Mouse (Mus musculus) lung, embryonic 15.5 days (tissue): ENCODE measurements around the gene Prickle3. TPM values are rescaled to one million over a fixed set of nuclear protein-coding genes. Genes with fewer than 3 reads are reported as not detected.
"Not testable (repeated sequence)": the region's sequence is repeated elsewhere in the genome, so short reads cannot be mapped to it uniquely, and the experiment has no call there.

Source experiments
- ATAC-seq: fragments of 200-750 bp; cut with Nextera tagmentation; 2 replicates; pipeline ENCODE4 v1.8.0; 2017; ENCODE audit warnings: moderate number of reproducible peaks, borderline replicate concordance; ENCODE audit not compliant: low FRiP score, low TSS enrichment; ENCODE audit errors: extremely low read depth
- H3K27ac ChIP-seq: fragments of 300-500 bp; sonication (generic); 2 replicates; pipeline ENCODE4 v1.5.1; 2015; ENCODE audit warnings: moderate library complexity, mild to moderate bottlenecking, inconsistent platforms
- H3K27me3 ChIP-seq: fragments of 300-500 bp; sonication (generic); 2 replicates; pipeline ENCODE4 v1.6.1; 2015; ENCODE audit warnings: inconsistent platforms
- H3K36me3 ChIP-seq: fragments of 300-500 bp; sonication (generic); 2 replicates; pipeline ENCODE4 v1.6.1; 2015; ENCODE audit warnings: inconsistent platforms
- H3K4me1 ChIP-seq: fragments of 300-500 bp; sonication (generic); 2 replicates; pipeline ENCODE4 v1.6.1; 2015; ENCODE audit warnings: inconsistent platforms
- H3K4me2 ChIP-seq: fragments of 300-500 bp; sonication (generic); 2 replicates; pipeline ENCODE4 v1.6.1; 2015; ENCODE audit warnings: inconsistent platforms, mild to moderate bottlenecking, moderate library complexity
- H3K4me3 ChIP-seq: fragments of 300-500 bp; sonication (generic); 2 replicates; pipeline ENCODE4 v1.5.1; 2015; ENCODE audit warnings: mild to moderate bottlenecking, inconsistent platforms
- H3K9ac ChIP-seq: fragments of 300-500 bp; sonication (generic); 2 replicates; pipeline ENCODE4 v1.6.1; 2015; ENCODE audit warnings: inconsistent platforms
- H3K9me3 ChIP-seq: fragments of 300-500 bp; sonication (generic); 2 replicates; pipeline ENCODE4 v1.6.1; 2016; ENCODE audit warnings: inconsistent platforms
- WGBS: fragments of 180-500 bp; shearing (Covaris S2); methylation state at CpG from one replicate; pipeline ENCODE4 v1.1.7; 2015; 5-methylcytosine and 5-hydroxymethylcytosine counted together
- polyA plus RNA-seq: library from polyadenylated mRNA; unstranded; fragments of >200 nt; fragmentation: Nextera tagmentation; extraction: Ambion mirVana; gene quantifications from 2 replicates; pipeline ENCODE4 v1.2.1, GENCODE M21; 2015

Prickle3 gene
- polyA plus RNA-seq, 1 experiment from 2014 or later = 8.5 TPM

DNA sequence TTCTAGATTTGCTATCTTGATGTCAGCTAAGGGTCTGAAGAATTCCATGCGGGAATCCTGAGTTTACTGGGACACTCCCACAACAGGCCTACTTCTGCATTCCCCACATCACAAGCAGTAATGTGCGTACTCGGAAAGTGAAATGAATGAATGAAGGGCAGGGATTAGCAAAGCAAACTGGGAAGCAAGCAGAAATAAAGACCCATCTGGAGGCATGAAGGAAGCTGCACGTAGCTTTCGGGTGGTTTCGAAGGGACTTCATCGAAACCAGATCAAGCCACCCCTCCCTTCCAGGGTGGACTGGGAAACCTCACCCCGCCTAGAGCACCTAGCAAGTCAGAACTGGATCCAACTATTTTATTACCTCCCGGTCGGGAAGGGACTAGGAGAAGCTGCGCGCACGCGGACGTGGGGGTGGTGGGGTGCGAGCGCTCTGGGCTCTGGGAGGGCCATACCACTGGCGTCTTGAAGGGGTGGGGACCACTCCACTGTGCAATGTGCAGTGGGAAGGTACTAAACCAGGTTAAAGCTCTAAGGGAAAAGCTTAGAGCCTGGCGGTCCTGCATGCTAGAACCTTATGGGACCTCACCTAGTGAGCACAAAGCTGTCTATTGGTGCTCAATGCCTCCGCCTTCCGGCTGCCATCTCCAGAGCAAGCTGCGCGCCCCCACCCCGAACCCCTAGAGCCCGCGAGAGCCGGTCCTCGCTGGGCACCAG lies 17.4 kb downstream of the Prickle3 start:
- WGBS = 28% methylated on average over 28 of the region's 28 CpGs
- peak overlapping the region; percentile 56 for H3K4me2 ChIP-seq
- H3K9ac ChIP-seq = peak overlapping the region; percentile 34
- H3K9me3 ChIP-seq = no peaks in the 10 kb centered on the region
- ATAC-seq = 0 out of 2 replicates have a peak, but pooled peaks have one; percentile 5
- peak overlapping the region; percentile 62 for H3K27ac ChIP-seq
- no peaks in the 10 kb centered on the region for H3K27me3 ChIP-seq
- peaks cover 16% of the 10 kb centered on the region for H3K4me1 ChIP-seq
- no peaks in the 10 kb centered on the region for H3K36me3 ChIP-seq
- H3K4me3 ChIP-seq = peak overlapping the region; percentile 25

DNA sequence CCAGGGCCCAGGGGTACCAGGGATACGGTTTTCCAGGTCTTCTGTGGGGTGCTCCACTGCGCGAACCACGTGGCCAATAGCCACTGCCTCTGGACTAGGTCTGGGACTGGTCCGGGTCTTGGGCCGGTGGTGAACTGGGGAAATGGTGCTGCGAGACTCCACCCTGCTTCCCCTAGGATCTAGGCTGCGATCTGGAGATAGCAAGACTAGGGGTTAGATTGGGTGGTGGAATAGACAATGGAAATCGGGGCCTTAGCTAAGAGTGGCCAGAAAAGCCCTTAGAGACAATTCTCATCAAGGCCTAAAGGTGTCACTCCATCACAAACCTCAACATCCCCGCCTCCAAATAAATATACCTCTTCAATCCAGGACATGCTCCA lies 17.9 kb downstream of the Prickle3 start:
- 31% methylated on average over 10 of the region's 10 CpGs for WGBS
- Histone ChIP-seq H3K36me3 (no peaks in the 10 kb centered on the region), H3K9me3 (no peaks in the 10 kb centered on the region), H3K4me2 (peak overlapping the region; percentile 56), H3K4me3 (peak overlapping the region; percentile 25), H3K27me3 (no peaks in the 10 kb centered on the region), H3K27ac (peak overlapping the region; percentile 62), H3K4me1 (peaks cover 16% of the 10 kb centered on the region), H3K9ac (peak overlapping the region; percentile 34)
- no peak for ATAC-seq

- no peak overlapping the region; the same call in 1 of the 2 replicates for H3K4me2 ChIP-seq
- H3K27ac ChIP-seq = no peak overlapping the region
- no peak for ATAC-seq
- peaks cover 10% of the 10 kb centered on the region for H3K4me1 ChIP-seq
- no peaks in the 10 kb centered on the region for H3K36me3 ChIP-seq
- no peak overlapping the region for H3K4me3 ChIP-seq
- H3K9ac ChIP-seq = no peak overlapping the region
- no peaks in the 10 kb centered on the region for H3K9me3 ChIP-seq
- H3K27me3 ChIP-seq = no peaks in the 10 kb centered on the region
- WGBS = 33% methylated on average over 3 of the region's 3 CpGs
These were observed 21.9 kb downstream of the Prickle3 start for GRCm38 (mm10) chrX:7678986-7679385.

GRCm38 (mm10) chrX:7679405-7680056 lies 22.5 kb downstream of the Prickle3 start:
- peak overlapping the region; percentile 54 for H3K4me2 ChIP-seq
- H3K36me3 ChIP-seq = no peaks in the 10 kb centered on the region
- no peaks in the 10 kb centered on the region for H3K27me3 ChIP-seq
- H3K9me3 ChIP-seq = no peaks in the 10 kb centered on the region
- 13% methylated on average over 21 of the region's 27 CpGs for WGBS
- H3K4me3 ChIP-seq = peak overlapping the region; percentile 30
- H3K4me1 ChIP-seq = peaks cover 4% of the 10 kb centered on the region; the same call in 1 of the 2 replicates
- 0 out of 2 replicates have a peak overlapping the region, but pooled peaks have one; percentile 15 for H3K27ac ChIP-seq
- peak; percentile 93 for ATAC-seq
- no peak overlapping the region for H3K9ac ChIP-seq

GRCm38 (mm10) chrX:7680057-7680412 lies 23.0 kb downstream of the Prickle3 start:
- no peak overlapping the region for H3K9ac ChIP-seq
- no peaks in the 10 kb centered on the region for H3K27me3 ChIP-seq
- no peaks in the 10 kb centered on the region for H3K9me3 ChIP-seq
- no peaks in the 10 kb centered on the region for H3K4me1 ChIP-seq
- no peaks in the 10 kb centered on the region for H3K36me3 ChIP-seq
- peak overlapping the region; percentile 30 for H3K4me3 ChIP-seq
- WGBS = 21% methylated on average over 12 of the region's 12 CpGs
- H3K4me2 ChIP-seq = peak overlapping the region; percentile 54
- peak; percentile 37; the same call in 1 of the 2 replicates for ATAC-seq
- H3K27ac ChIP-seq = no peak overlapping the region

GRCm38 (mm10) chrX:7680864-7681263 lies 23.8 kb downstream of the Prickle3 start, which contains the start of gene Magix:
Magix (minus strand) TSS chrX:7681251.
- no peaks in the 10 kb centered on the region for H3K4me1 ChIP-seq
- 61% methylated on average over 14 of the region's 14 CpGs for WGBS
- H3K9me3 ChIP-seq = no peaks in the 10 kb centered on the region
- peak within 1 kb of the TSS; percentile 30 for H3K4me3 ChIP-seq
- no peak within 1 kb of the TSS for H3K9ac ChIP-seq
- H3K4me2 ChIP-seq = peak within 1 kb of the TSS; percentile 54
- no peaks in the 10 kb centered on the region for H3K36me3 ChIP-seq
- no peaks in the 10 kb centered on the region for H3K27me3 ChIP-seq
- no peak for ATAC-seq
- no peak within 1 kb of the TSS for H3K27ac ChIP-seq

DNA sequence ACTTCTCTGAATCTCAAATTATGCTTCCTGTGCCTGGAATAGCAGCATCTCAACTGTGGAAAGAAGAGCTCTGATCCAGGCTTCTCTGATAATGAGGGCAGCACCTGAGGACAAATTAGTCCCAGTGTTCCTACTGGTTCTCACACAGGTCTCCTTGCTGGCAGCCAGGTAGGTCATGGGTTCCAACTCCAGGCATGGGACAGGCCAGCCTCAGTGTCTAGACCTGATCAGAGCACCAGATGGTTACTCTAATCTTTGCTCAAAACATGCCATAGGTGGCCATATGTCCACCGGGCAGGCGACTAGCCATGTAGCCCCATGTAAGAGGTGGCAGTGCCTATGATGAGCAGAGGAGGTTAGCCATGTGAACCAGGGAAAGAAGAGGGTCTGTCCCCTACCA lies 31.3 kb downstream of the Prickle3 start:
- no peaks in the 10 kb centered on the region for H3K36me3 ChIP-seq
- H3K9ac ChIP-seq = no peak overlapping the region
- no peaks in the 10 kb centered on the region for H3K27me3 ChIP-seq
- H3K9me3 ChIP-seq = no peaks in the 10 kb centered on the region
- H3K4me1 ChIP-seq = no peaks in the 10 kb centered on the region
- no peak for ATAC-seq
- H3K4me3 ChIP-seq = no peak overlapping the region
- no peak overlapping the region for H3K27ac ChIP-seq
- H3K4me2 ChIP-seq = no peak overlapping the region
- WGBS = 87% methylated on average over 2 of the region's 2 CpGs

DNA sequence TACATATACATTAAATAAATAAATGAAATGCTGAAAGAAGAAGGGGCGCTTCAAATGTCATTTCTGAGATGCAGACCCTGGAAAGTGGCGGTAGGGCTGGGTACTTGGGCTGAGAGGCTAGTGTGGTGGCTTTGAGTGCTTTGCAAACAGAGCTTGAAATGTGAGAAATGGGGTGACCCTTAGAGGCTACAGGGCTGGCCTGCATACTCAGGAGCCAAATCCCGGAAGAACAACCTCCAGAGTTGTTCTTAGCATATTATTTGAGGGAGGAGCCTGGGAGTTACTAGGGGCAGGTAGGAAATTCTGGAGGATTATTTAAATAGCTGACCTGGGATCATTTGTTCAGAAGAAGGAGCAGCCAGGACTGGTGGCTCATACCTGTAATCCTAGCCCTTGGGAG lies 33.4 kb downstream of the Prickle3 start:
- H3K9me3 ChIP-seq = no peaks in the 10 kb centered on the region
- no peak overlapping the region for H3K4me3 ChIP-seq
- no peak overlapping the region for H3K4me2 ChIP-seq
- WGBS = 38% methylated on average over 3 of the region's 3 CpGs
- H3K36me3 ChIP-seq = no peaks in the 10 kb centered on the region
- no peaks in the 10 kb centered on the region for H3K27me3 ChIP-seq
- no peaks in the 10 kb centered on the region for H3K4me1 ChIP-seq
- H3K27ac ChIP-seq = peak overlapping the region; percentile 57
- H3K9ac ChIP-seq = no peak overlapping the region
- peak; percentile 65; the same call in 1 of the 2 replicates for ATAC-seq

DNA sequence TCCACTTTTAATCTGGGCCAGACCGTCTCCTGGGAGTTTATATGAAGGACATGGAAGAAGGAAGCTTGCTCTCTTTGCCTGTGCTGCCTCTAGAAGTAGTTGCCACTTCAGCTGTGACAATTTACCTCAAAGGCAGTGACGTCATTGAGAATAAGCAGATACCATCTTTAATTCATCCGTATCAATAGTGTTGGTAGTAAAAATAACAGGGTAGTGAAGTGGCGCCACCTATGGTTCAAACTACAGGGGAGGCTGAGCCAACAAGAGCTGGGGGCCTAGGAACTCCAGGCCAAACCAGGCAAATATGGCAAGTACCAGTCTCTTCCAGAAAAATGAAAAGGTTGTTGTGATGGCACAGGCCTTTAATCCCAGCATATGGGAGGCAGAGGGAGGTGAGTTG lies 35.8 kb downstream of the Prickle3 start:
- Histone ChIP-seq H3K27me3 (no peaks in the 10 kb centered on the region), H3K4me3 (no peak overlapping the region), H3K4me2 (no peak overlapping the region), H3K27ac (no peak overlapping the region), H3K9me3 (no peaks in the 10 kb centered on the region), H3K36me3 (no peaks in the 10 kb centered on the region), H3K9ac (no peak overlapping the region), H3K4me1 (no peaks in the 10 kb centered on the region)
- no peak for ATAC-seq
- WGBS = 35% methylated on average over 4 of the region's 4 CpGs

GRCm38 (mm10) chrX:7696520-7696919 lies 39.5 kb downstream of the Prickle3 start:
- WGBS = 42% methylated on average over 6 of the region's 6 CpGs
- Histone ChIP-seq H3K4me2 (peak overlapping the region; percentile 39; the same call in 1 of the 2 replicates), H3K4me1 (no peaks in the 10 kb centered on the region), H3K27me3 (no peaks in the 10 kb centered on the region), H3K27ac (no peak overlapping the region), H3K4me3 (peak overlapping the region; percentile 60; the same call in 1 of the 2 replicates), H3K9me3 (no peaks in the 10 kb centered on the region), H3K9ac (no peak overlapping the region), H3K36me3 (peaks cover 8% of the 10 kb centered on the region; the same call in 1 of the 2 replicates)
- ATAC-seq = no peak

DNA sequence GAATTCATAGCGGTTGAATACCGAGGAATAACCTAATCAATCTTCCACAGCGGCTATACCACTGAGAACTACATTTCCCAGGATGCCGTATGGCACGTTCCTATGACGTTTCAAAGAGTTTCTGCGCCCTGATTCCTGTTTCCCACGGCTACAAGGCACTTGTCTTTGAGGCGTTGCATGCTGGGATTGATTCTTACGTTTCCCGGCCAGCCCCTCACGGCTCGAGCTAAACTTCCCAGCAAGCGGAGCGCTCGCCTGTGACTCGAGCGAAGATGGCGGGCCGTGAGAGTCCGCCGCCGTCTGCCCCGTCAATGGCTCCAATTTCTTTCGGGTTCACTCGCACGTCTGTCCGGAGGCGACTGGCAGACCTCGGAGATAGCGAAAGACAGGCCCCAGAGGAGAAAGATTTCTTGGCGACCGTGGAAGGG lies 39.9 kb downstream of the Prickle3 start, which contains the start of gene Gpkow:
Gene Gpkow (plus strand): TSS at position 178 of the 428 bp plus-strand sequence.
- Histone ChIP-seq H3K9me3 (no peaks in the 10 kb centered on the region), H3K4me3 (peak within 1 kb of the TSS; percentile 60), H3K36me3 (peaks cover 13% of the 10 kb centered on the region), H3K9ac (peak within 1 kb of the TSS; percentile 61), H3K4me1 (no peaks in the 10 kb centered on the region), H3K4me2 (peak within 1 kb of the TSS; percentile 55), H3K27me3 (no peaks in the 10 kb centered on the region), H3K27ac (no peak within 1 kb of the TSS)
- ATAC-seq = peak; percentile 95
- 9% methylated on average over 33 of the region's 33 CpGs for WGBS

GRCm38 (mm10) chrX:7713764-7714134 lies 56.7 kb downstream of the Prickle3 start:
- H3K27ac ChIP-seq, H3K4me1 ChIP-seq, H3K9me3 ChIP-seq, H3K36me3 ChIP-seq, H3K27me3 ChIP-seq, ATAC-seq: not testable (repeated sequence)
- Histone ChIP-seq H3K9ac (0 out of 2 replicates have a peak overlapping the region, but pooled peaks have one; percentile 22), H3K4me2 (peak overlapping the region; percentile 50), H3K4me3 (peak overlapping the region; percentile 37)
- WGBS = 6% methylated on average over 6 of the region's 12 CpGs
